Mouse (Mus musculus): Measurements from ENCODE around the gene Tvp23b. TPM values are rescaled to one million over a fixed set of nuclear protein-coding genes. Genes with fewer than 3 reads are reported as not detected.

Gene Tvp23b
- total RNA-seq (2021) = 10 to 100 TPM; 34.8 to 36.7 TPM
- long read RNA-seq, experiment 1, transcript Tvp23b-201 (7 exons, 1,784 nt) = major isoform, 62 of 78 reads
- long read RNA-seq, experiment 1, partial matches to known transcripts = 4 of 78 reads
- long read RNA-seq, experiment 1, other reads (novel, unspliced or antisense) = 12 of 78 reads
- long read RNA-seq, experiment 2, transcript Tvp23b-201 (7 exons, 1,784 nt) = major isoform, 46 of 57 reads
- long read RNA-seq, experiment 2, partial matches to known transcripts = 2 of 57 reads
- long read RNA-seq, experiment 2, other reads (novel, unspliced or antisense) = 9 of 57 reads

- peak; percentile 98 for DNase-seq (ENCODE audit: low spot score in 2 of 2)
These were observed at the start of gene Tvp23b for GRCm38 (mm10) chr11:62879220-62880048. Gene Tvp23b, plus strand, starts transcription at chr11:62879455.

- no peak for DNase-seq (ENCODE audit: low spot score in 2 of 2)
These were observed 48.9 kb upstream of the Tvp23b start for GRCm38 (mm10) chr11:62830387-62830786.

- DNase-seq (ENCODE audit: low spot score in 2 of 2) = no peak
These were observed 47.3 kb upstream of the Tvp23b start for GRCm38 (mm10) chr11:62831906-62832305.

- DNase-seq (ENCODE audit: low spot score in 2 of 2) = no peak
These were observed 34.7 kb upstream of the Tvp23b start for GRCm38 (mm10) chr11:62844562-62844961.

GRCm38 (mm10) chr11:62845730-62846129 is 33.5 kb upstream of the Tvp23b start:
- no peak for DNase-seq (ENCODE audit: low spot score in 2 of 2)

GRCm38 (mm10) chr11:62846961-62847654 is 32.1 kb upstream of the Tvp23b start, which contains the start of gene Fbxw10:
Gene Fbxw10, plus strand, starts transcription at chr11:62847069.
- peak; percentile 5 to 16 for DNase-seq (ENCODE audit: low spot score in 2 of 2)

GRCm38 (mm10) chr11:62847655-62848191 is 31.5 kb upstream of the Tvp23b start:
- no peak for DNase-seq (ENCODE audit: low spot score in 2 of 2)

GRCm38 (mm10) chr11:62848301-62848700 is 31.0 kb upstream of the Tvp23b start:
- no peak for DNase-seq (ENCODE audit: low spot score in 2 of 2)

- peak in 1 of 2 experiments; percentile 14 for DNase-seq (ENCODE audit: low spot score in 2 of 2)
These were observed 28.1 kb upstream of the Tvp23b start for GRCm38 (mm10) chr11:62851199-62851598.

- DNase-seq (ENCODE audit: low spot score in 2 of 2) = no peak
These were observed 25.9 kb upstream of the Tvp23b start for GRCm38 (mm10) chr11:62853334-62853733.

- no peak for DNase-seq (ENCODE audit: low spot score in 2 of 2)
These were observed 13.7 kb upstream of the Tvp23b start for GRCm38 (mm10) chr11:62865562-62865961.

GRCm38 (mm10) chr11:62866685-62867084 is 12.6 kb upstream of the Tvp23b start:
- DNase-seq (ENCODE audit: low spot score in 2 of 2) = no peak

- DNase-seq (ENCODE audit: low spot score in 2 of 2) = no peak
These were observed 10.1 kb upstream of the Tvp23b start for GRCm38 (mm10) chr11:62869201-62869600.

GRCm38 (mm10) chr11:62869715-62870371 is 9.4 kb upstream of the Tvp23b start:
- no peak for DNase-seq (ENCODE audit: low spot score in 2 of 2)

GRCm38 (mm10) chr11:62873479-62873878 is 5.8 kb upstream of the Tvp23b start:
- no peak for DNase-seq (ENCODE audit: low spot score in 2 of 2)

GRCm38 (mm10) chr11:62875696-62876095 is 3.6 kb upstream of the Tvp23b start:
- DNase-seq (ENCODE audit: low spot score in 2 of 2) = no peak

- no peak for DNase-seq (ENCODE audit: low spot score in 2 of 2)
These were observed 2.8 kb upstream of the Tvp23b start for GRCm38 (mm10) chr11:62876445-62876844.

GRCm38 (mm10) chr11:62877391-62877790 is 1.9 kb upstream of the Tvp23b start:
- no peak for DNase-seq (ENCODE audit: low spot score in 2 of 2)

GRCm38 (mm10) chr11:62878728-62879127 is 527 bp upstream of the Tvp23b start:
- DNase-seq (ENCODE audit: low spot score in 2 of 2) = peak in 1 of 2 experiments; percentile 15

GRCm38 (mm10) chr11:62883407-62883806 is 4.2 kb downstream of the Tvp23b start:
- no peak for DNase-seq (ENCODE audit: low spot score in 2 of 2)

GRCm38 (mm10) chr11:62885323-62885722 is 6.1 kb downstream of the Tvp23b start:
- no peak for DNase-seq (ENCODE audit: low spot score in 2 of 2)
